Mouse (Mus musculus) CH12.LX (cell line): ENCODE data around the gene Hsd3b7.

ENCODE experiments used
- CTCF ChIP-seq, 2 experiments: IDR thresholded peaks in 1 of 2; conservative IDR thresholded peaks in 1 of 2; 2 replicates each; pipeline ENCODE4 v1.5.1; 2011 to 2012; ENCODE audit warnings: low read depth in 2 of 2, low read length in 2 of 2, improper control_type of control experiment in 1 of 2, inconsistent platforms in 1 of 2, mild to moderate bottlenecking in 1 of 2, moderate library complexity in 1 of 2
- E2F4 ChIP-seq: IDR thresholded peaks from 2 replicates; pipeline ENCODE4 v1.6.1; 2011; ENCODE audit warnings: low read depth, low read length, improper control_type of control experiment; ENCODE audit not compliant: insufficient replicate concordance
- EP300 ChIP-seq: IDR thresholded peaks from 2 replicates; pipeline ENCODE4 v1.6.1; 2011; ENCODE audit warnings: low read length, improper control_type of control experiment
- GABPA ChIP-seq: IDR thresholded peaks from 2 replicates; pipeline ENCODE4 v1.6.1; 2012; ENCODE audit warnings: low read depth, low read length, improper control_type of control experiment, inconsistent platforms; ENCODE audit not compliant: insufficient replicate concordance
- MAX ChIP-seq: IDR thresholded peaks from 2 replicates; pipeline ENCODE4 v1.6.1; 2011; ENCODE audit warnings: low read length, improper control_type of control experiment
- MAZ ChIP-seq: IDR thresholded peaks from 2 replicates; pipeline ENCODE4 v1.6.1; 2012; ENCODE audit warnings: low read depth, mild to moderate bottlenecking, inconsistent platforms, low read length, improper control_type of control experiment, moderate library complexity
- MYC ChIP-seq: IDR thresholded peaks from 2 replicates; pipeline ENCODE4 v1.6.1; 2011; ENCODE audit warnings: low read depth, mild to moderate bottlenecking, improper control_type of control experiment, low read length
- POLR2A ChIP-seq: IDR thresholded peaks from 2 replicates; pipeline ENCODE4 v1.6.1; 2011; ENCODE audit warnings: low read depth, mild to moderate bottlenecking, improper control_type of control experiment, low read length
- RCOR1 ChIP-seq: conservative IDR thresholded peaks from 2 replicates; pipeline ENCODE4 v1.6.1; 2012; ENCODE audit warnings: low read depth, mild to moderate bottlenecking, inconsistent platforms, low read length, improper control_type of control experiment
- SMC3 ChIP-seq: IDR thresholded peaks from 2 replicates; pipeline ENCODE4 v1.6.1; 2011; ENCODE audit warnings: low read depth, low read length, improper control_type of control experiment
- UBTF ChIP-seq: IDR thresholded peaks from 2 replicates; pipeline ENCODE4 v1.6.1; 2012; ENCODE audit warnings: low read depth, mild to moderate bottlenecking, inconsistent platforms, low read length, improper control_type of control experiment, moderate library complexity

GRCm38 (mm10) chr7:127812292-127812691 is 11.9 kb downstream of the Hsd3b7 start:
- no peak for TF ChIP-seq POLR2A
- no peak for TF ChIP-seq E2F4
- no peak for TF ChIP-seq EP300
- TF ChIP-seq GABPA, result no peak
- no peak for TF ChIP-seq RCOR1
- TF ChIP-seq CTCF (conservative IDR thresholded peaks at IDR 0.05 in 1 of 2, IDR thresholded peaks at IDR 0.05 in 1 of 2; ENCODE audit: low read depth in 2 of 2, low read length in 2 of 2), result no peak
- TF ChIP-seq MAZ, result no peak
- no peak for TF ChIP-seq MYC
- TF ChIP-seq UBTF, result no peak
- no peak for TF ChIP-seq MAX
- TF ChIP-seq SMC3, result no peak
